Mouse (Mus musculus) embryo, embryonic 9.5 days (tissue): ENCODE data around the gene Tmem252.
A peak's percentile ranks its signal among the peaks of the same experiment; 100 is the strongest.
"Not testable (repeated sequence)": the region's sequence is repeated elsewhere in the genome, so short reads cannot be mapped to it uniquely, and the experiment has no call there.

Experiments
- DNase-seq: peaks from one replicate; pipeline ENCODE4 v3.0.0-alpha.2; 2017; ENCODE audit errors: extremely low spot score

Gene Tmem252

GRCm38 (mm10) chr19:24677242-24677984 is 3.6 kb downstream of the Tmem252 start:
- DNase-seq = no peak

- DNase-seq = no peak
These were observed 9.4 kb downstream of the Tmem252 start for GRCm38 (mm10) chr19:24683016-24683720.

- DNase-seq = no peak
These were observed 12.6 kb downstream of the Tmem252 start for GRCm38 (mm10) chr19:24686411-24686810.

- DNase-seq = no peak
These were observed 14.5 kb downstream of the Tmem252 start for GRCm38 (mm10) chr19:24688327-24688726.

- DNase-seq = no peak
These were observed 15.7 kb downstream of the Tmem252 start for GRCm38 (mm10) chr19:24689531-24689930.

- no peak for DNase-seq
These were observed 18.9 kb downstream of the Tmem252 start for GRCm38 (mm10) chr19:24692691-24693090.

GRCm38 (mm10) chr19:24697946-24698345 is 24.1 kb downstream of the Tmem252 start:
- no peak for DNase-seq

- no peak for DNase-seq
These were observed 24.8 kb downstream of the Tmem252 start for GRCm38 (mm10) chr19:24698651-24699050.

- no peak for DNase-seq
These were observed 25.4 kb downstream of the Tmem252 start for GRCm38 (mm10) chr19:24699196-24699595.

- DNase-seq = no peak
These were observed 26.1 kb downstream of the Tmem252 start for GRCm38 (mm10) chr19:24699910-24700309.

- DNase-seq = no peak
These were observed 26.9 kb downstream of the Tmem252 start for GRCm38 (mm10) chr19:24700664-24701063.

- no peak for DNase-seq
These were observed 27.9 kb downstream of the Tmem252 start for GRCm38 (mm10) chr19:24701716-24702115.

GRCm38 (mm10) chr19:24703168-24703567 is 29.4 kb downstream of the Tmem252 start:
- not testable (repeated sequence) for DNase-seq

- no peak for DNase-seq
These were observed 29.9 kb downstream of the Tmem252 start for GRCm38 (mm10) chr19:24703680-24704079.

- no peak for DNase-seq
These were observed 30.5 kb downstream of the Tmem252 start for GRCm38 (mm10) chr19:24704326-24704725.

GRCm38 (mm10) chr19:24705395-24705794 is 31.6 kb downstream of the Tmem252 start:
- peak; percentile 54 for DNase-seq

- DNase-seq = no peak
These were observed 33.5 kb downstream of the Tmem252 start for GRCm38 (mm10) chr19:24707071-24707906.

GRCm38 (mm10) chr19:24708032-24708431 is 34.2 kb downstream of the Tmem252 start:
- no peak for DNase-seq

- DNase-seq = no peak
These were observed 42.7 kb downstream of the Tmem252 start for GRCm38 (mm10) chr19:24716303-24717097.

GRCm38 (mm10) chr19:24718021-24718420 is 44.2 kb downstream of the Tmem252 start:
- DNase-seq = no peak

GRCm38 (mm10) chr19:24719504-24719903 is 45.7 kb downstream of the Tmem252 start:
- no peak for DNase-seq
